Mouse (Mus musculus) urinary bladder, adult 18-20 months (tissue): ENCODE measurements around the gene Slc7a11.
A peak's percentile ranks its signal among the peaks of the same experiment; 100 is the strongest.
"Not testable (repeated sequence)": the region's sequence is repeated elsewhere in the genome, so short reads cannot be mapped to it uniquely, and the experiment has no call there.

Source experiments
- DNase-seq, 2 experiments: peaks; one replicate each; pipeline ENCODE4 v3.0.0; 2022; ENCODE audit warnings: low spot score in 2 of 2, mixed read lengths in 2 of 2

The Slc7a11 gene

DNA sequence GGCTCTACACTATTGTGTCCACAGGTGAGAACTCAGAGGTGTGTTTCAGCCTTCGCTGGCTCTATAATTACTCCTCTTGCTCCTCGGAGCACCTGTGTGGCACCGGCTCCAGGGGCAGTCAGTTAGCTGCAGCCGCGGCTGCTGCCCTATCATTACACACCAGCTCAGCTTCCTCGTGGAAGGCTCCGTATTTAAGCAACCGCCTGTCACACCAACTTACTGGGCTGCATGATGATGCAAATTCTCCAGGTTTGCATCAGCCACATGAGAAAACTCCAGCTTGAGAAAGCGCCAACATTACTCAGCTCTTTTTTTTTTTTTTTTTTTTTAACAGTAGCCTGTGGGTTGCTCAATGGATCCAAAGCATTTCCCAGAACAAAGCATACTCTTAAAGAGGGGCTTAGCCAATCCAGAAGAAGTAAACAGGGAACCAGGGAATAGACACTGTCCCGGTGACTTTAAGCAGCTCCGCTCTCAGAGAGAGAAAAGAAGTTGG, at the start of gene Slc7a11:
Slc7a11 (minus strand) TSS at position 194 of the 496 bp plus-strand sequence.
- peak in 1 of 2 experiments; percentile 37 for DNase-seq

DNA sequence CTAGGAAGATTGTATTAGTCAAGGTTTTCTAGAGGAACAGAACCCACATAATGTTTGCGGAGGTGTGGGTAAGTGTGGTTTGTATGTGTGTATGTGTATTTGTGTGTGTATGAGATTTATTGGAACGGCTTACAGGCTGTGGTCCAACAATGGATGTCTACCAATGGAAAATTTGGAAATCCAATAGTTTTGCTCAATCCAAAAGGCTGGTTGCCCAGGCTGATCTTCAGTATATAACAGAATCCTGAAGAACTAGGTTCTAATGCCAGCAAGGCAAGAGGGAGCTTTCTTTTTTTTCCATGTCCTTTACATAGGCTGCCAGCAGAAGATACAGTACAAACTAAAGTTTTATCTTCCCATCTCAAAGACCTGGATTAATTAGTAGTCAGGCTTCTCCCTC, 48.3 kb upstream of the Slc7a11 start:
- DNase-seq: no peak

DNA sequence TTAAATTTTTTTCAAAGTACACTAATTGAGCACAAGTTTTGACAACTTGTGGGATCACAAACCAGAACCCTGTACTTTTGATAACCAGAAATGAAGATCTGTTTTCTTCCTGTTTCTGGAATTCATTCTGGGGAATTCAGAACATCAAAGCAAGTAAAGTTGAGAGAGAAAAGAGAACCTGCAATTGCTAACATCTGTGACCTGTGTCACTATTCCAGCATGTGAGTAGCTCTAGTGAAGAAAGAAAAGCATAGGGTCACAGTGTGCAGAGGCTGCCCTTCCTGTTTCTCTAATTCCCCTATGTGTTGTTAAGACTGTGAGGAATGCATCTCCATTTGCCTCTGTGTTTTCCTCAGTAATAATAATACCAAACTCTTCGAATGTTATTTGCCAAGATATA, 40.7 kb upstream of the Slc7a11 start:
- DNase-seq: no peak

DNA sequence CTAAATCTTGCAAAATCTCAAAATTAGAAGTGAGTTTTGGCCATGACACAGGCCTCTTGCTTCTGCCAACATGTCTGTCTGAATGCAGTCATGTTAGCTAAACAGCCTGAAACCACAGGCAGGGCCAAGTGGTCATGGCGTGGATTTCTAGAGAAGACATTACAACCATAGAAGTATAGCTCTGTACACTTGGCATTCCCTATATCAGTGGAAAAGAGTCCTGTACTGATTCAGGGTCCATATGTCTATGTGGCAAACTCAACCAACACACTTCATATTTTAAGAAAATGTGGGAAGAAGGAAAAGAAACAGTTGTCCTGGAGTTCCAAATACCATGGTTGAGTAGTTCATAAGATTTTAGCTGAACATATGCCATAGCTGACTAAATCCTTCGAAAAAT, 18.8 kb upstream of the Slc7a11 start:
- DNase-seq: no peak

DNA sequence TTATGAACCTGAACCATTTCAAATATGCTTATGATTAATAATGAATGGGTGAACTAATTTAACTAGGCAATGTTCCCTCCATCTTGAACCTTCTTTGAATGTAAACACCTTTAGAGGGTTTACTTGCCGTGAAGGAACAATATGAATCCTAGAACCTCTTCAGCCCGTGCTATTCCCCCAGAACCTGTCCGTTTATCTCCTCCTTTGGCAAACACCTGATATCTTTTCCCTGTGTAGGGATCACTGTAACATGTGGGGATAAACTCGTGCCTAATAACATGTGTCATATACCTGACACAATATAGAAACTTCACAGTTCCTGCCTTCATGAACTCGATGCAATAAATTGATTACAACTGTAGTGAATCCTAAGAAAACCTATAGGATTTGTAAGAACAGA, 13.7 kb upstream of the Slc7a11 start:
- no peak for DNase-seq

DNA sequence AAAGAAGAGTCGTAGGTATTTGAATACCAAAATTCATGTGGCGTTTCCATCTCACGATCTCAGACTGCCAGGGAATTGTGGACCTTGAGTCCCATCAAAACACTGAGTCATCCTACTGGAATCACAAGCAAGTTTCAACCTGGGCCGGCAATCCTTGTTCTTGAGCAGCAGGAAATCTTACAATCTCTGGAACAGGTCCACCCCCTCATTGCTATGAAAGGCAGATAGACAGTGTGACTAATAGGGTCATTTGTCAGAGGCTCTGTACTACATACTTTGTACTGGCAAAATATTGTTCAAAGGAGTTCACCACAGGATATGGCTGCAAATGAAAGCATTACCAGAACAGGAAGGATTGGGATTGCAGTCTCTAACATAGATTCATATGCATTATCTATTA, 13.2 kb upstream of the Slc7a11 start:
- DNase-seq: peak in 1 of 2 experiments; percentile 54

DNA sequence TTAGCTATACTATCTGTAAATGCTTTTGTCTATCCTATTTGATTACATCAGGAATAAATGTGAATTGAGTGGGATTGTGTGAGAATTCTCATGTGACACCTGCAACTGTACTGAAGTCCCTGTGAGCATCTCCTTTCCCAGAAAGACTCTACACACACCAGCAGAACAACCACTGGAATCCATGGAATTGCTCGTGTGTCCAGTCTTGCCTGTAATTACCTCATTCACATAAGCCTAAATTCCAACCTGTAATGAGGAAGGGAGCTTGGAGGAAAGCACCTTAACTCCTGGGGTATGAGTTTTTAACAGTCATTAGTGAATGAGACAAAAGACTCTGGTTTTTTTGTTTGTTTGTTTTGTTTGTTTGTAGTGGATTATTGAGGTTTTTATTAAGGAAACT, 12.6 kb upstream of the Slc7a11 start:
- no peak for DNase-seq

DNA sequence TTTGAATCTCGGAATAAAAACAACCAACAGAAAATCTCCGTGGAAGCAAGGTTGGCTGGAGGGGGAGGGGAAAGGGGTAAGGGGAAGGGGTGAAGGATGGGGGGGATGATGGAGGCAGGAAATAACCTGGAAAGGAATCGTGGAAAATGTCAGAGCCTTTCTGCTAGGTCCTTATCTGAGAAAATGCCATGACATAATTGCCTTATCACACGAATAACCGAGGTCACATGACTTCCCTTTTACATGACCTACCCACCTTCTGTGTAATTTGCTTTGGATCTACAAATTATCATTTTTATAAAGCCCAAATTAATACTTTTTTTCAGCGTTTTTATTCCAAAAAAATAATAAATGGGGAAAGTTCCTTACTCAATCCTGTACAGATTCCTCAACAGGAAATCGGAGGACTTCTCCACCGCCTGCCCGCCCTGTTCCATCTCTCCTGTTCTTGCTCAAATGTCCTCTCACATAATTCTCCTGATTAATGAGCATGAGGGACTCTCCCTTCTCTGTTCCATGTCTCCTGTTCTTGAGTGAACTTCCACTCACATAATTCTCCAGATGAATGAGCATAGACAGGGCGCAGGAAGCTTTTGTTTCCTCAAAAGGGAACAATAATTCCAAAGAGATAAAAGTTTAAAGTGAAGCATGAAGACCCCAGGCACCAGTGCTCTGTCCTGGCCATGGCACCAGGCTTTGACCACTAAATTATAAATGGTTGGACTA, 1.8 kb upstream of the Slc7a11 start:
- DNase-seq: no peak

DNA sequence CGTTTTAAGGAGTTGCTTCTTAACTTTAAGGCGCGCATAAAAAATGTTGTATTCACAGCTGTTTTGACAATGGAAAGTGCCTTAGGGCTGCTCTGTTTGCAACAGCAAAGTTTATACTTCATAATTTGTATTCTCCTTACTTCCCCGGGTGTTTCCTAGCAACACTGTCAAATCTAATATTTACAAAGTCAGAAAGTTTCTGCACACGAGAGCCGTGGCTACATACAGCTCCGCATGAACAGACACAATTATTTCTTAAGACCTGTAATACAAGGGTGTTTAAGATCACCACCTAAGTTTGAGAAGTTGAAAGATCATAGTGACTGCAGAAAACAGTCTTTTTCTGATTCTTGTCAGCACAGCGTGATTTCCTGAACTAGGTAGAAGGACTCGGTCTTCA, 528 bp upstream of the Slc7a11 start:
- DNase-seq: no peak

DNA sequence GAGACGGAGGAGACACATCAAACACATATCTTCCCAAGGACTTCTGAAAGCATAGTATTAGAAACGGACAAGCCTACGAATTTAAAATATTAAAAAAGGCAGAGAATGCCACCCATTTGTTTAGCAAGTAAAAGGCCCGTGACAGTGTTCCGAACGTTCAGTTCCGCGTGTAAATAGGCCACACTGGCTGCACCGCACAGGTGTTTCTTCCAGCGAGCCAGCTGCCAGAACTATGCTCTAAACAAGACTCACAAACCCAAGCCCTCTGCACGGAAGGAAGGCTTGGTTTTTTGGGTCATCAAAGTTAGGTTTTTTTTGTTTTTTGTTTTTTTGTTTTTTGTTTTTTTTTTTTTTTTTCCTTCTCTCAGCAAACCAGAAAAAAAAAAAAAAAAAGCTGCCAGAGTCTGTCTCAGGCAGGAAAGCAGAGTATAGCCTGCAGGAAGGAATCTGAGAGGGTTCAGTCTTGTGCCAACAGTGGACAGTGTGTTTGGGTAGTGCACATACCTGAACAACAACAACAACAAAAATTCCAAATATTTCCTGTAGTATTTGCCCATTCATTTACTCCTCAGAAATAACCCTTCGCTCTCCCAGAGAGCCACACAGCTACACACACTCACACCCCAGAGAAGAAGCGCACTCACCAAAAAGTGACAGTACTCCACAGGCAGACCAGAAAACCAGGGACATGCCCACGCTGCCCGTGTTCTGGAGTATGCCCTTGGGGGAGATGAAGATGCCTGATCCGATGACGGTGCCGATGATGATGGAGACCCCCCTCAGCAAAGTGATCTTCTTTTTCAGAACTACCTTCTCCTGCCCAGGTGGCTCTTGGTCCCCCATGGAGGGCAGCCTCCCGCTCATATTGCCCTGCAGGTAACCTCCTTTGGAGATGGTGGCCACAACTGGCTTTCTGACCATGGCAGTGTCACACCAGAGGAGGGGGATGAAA, 797 bp downstream of the Slc7a11 start:
- DNase-seq: no peak

DNA sequence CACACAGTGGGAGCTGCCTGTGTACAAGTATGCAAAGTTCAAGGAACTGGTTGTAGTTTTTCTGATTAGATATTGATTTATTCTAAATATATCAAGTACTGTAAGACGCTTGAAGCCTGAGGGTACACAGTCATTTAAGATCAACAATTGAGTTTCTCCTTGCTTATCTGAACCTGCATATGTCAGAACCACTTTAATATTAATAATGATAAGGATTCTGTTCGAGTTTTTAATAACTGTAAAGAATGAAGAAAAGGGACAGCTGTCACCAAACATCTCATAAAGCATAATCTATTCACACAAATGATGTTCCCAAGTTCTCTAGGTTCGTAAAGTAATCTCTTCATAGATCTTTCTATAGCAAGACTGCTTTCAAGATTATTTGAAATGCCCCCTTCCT, 2.1 kb downstream of the Slc7a11 start:
- no peak for DNase-seq

DNA sequence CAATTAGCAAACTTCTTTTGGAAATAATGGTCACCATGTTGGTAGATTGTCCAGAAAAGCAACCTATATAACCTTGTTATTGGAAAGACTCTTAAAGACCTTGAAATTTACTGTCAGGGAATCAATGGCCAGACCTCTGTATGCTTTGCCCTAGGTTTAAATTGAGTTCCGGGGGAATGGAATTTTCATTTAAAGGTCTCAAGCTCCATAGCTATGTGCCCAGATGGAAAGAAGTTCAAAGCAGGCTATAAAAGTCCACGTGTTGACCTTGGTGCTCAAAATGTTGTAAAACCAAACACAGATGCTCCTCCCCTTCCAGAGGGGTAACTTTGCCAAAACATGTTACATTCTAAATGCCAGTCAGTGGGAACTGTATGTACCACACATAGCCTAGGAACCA, 3.0 kb downstream of the Slc7a11 start:
- DNase-seq: no peak

DNA sequence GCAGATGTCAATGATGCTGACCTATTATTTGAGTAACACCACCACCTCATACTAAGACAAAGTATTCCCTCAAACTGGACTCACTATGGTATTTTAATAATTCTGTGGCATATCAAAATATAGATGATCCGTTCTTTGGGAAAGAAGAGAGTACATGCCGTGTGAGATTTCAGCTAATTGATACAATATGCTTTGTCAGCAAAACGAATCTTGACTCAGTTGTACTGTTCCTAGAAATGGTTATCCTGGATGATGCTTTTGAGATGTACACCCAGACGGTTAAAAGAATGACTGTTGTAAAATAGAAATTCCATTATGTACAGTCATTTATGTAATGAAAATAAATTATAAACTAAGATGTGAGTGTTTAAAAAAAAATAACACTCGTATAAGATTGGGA, 4.0 kb downstream of the Slc7a11 start:
- no peak for DNase-seq

DNA sequence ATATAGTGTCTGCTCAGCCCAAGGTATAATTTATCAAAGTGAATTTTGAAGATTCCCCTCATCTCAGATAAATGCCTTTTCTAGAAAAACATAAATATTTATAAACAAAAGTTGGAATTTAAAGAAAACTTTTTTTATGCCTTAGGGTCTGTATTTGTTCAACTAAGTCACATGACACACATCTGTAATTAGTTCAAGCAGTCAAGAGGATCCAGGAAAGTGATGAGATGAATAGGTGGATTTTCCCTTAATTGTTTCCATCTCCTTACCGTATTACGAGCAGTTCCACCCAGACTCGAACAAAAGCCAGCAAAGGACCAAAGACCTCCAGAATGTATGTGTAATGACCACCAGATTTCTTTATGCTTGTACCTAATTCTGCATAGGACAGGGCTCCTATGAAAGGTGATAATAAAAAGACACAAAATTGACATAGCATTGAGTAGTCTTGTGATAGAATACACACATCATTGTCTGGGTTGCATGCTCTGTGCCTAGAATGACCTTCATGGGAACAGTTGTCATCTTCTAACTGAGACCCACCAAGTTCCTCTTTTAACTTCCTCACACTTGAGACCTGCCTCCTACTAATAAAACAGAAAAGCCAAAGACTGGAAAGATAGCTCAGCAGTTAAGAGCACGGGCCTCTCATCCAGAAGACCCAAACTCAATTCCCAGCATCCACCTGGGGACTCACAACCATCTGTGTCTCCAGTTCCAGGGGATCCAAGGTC, 4.7 kb downstream of the Slc7a11 start:
- no peak for DNase-seq

DNA sequence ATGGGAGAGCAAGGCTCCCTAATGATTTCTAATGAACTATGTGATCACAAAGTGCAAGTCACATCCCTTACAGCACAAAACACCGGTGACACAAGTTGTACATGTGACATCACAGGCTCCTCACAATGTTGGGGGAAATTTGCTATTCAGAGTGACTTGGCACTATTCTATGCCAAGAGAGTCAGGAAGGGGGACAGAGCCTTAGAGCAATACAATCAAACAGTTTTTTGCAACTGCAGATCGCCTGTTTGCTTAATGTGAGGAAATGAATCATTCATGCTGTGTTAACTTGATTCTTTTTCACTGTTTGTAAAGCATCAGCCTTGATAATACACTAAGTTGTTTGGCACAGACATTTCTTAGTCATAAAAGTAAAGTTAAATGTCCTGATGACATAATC, 5.3 kb downstream of the Slc7a11 start:
- not testable (repeated sequence) for DNase-seq

DNA sequence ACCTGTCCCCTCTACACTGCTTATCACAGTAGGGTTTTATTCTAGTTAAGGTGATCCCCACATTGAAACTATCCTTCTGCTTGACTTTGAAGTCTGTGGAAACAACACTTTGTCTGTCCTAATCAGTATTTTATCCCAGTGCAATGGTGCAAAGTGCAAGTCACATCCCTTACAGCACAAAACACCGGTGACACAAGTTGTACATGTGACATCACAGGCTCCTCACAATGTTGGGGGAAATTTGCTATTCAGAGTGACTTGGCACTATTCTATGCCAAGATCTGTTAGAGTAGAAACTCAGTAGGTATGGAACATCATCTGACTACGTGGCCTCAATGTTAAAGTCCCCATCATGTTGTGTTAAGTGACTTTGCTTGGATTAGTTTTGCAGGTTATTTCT, 7.0 kb downstream of the Slc7a11 start:
- not testable (repeated sequence) for DNase-seq

DNA sequence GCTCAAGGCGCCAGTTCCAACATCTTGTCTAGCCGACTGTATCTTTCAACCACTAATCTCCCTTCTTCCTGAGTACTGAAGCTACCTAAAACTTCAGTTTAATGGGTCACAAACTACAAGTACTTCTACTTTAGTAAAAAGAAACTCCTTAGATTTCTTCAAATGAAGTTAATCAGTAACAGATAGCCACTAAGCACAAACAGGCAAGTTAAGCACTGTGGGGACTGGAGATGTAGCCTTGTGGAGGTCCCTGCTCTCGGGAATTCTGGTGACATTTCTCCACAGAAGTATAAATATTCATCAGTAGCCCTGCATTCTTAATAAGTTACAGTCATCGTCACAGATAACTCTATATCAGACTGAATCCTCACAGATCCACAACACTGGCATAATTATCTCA, 9.6 kb downstream of the Slc7a11 start:
- DNase-seq: no peak

DNA sequence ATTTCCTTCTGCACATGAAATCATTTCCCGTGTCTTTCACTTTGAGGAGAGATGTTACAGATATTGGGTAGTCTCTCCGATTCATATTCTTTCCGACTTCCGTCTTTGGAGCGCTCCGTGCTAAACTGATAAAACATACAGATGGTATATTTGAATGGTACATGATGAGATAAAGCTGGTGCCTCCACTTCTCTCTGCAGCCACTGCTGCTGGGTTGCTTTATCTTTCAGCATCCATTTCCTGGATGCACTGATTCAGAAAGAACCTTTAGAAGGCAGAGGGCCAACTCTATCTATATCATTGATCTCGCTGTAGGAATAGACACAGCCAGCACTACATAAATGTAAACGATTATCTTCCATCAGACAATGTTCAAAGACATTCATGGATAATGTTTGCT, 12.6 kb downstream of the Slc7a11 start:
- DNase-seq: no peak

DNA sequence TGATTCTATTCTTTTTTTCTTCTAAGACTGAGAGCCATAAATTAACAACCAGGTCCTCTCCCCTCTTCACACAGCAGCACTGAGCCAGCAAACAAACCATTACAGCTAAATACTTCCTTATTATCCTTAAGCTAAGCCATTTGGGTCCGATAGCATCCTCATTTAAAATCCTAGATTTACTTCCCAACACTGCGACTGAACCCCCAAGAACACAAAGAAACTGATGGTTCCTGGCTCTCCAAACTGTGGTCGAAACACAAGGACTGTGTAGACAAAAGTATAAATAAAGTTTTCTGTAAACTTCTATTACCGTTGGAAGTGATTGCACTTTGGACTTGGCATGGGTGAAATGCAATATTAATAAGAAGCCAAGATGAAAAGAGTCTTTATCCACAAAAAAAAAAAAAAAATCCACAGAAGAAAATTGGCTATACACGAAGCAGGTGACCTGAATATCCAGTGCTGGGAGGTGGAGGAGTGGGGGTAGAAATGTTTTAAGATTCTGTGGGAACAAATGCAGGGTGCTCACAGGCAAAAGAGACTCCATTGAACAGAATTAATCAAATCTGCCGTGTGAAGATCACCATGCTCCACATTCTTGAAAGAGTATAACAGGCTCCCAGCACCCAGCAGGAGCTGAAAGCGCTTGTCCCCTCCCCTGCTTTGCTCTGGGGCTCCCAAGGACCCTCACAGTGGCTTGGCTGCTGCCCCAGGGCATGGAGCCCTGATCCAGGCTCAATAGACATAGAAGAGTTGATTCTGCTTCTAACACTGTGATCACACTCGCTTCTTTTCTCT, 21.7 kb downstream of the Slc7a11 start:
- DNase-seq: no peak

DNA sequence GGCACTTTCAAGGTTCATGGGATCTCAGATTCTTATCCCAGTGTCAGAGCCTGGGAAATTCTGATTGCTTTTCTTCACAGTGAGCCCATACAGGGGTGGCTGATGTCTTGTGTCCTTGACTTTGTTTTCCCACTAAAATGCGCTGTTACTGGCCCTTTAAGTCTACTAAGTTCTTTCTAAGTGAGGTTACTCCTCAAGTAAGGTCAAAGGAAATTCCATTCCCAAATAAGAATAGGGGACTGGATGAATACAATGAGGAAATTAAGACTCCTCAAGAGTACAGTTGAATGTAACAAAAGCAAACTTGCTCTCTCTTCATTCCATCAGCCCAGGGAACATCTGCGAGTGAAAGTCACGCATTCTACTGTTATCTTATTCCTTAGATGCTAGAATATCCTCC, 24.3 kb downstream of the Slc7a11 start:
- DNase-seq: no peak

DNA sequence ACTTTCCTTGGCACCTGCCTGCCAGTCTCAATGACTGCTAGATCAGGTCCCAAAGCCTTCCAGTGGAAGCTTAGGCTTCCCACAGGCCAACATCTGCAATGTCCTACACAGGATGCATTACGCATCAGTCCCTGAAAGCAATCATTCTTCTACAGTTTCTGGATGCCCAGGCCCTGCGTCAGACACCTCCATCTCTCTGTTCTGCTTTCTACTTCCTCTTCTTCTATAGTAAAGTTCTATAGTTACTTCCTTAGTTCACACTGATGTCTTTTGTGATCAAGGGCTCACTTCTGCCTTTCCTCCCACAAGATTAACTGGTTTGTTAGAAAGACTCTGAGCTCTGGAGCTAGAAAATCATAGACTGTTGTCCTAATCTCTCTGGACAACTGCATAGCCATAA, 36.6 kb downstream of the Slc7a11 start:
- DNase-seq: no peak
